Mouse (Mus musculus) brain, embryonic 18.5 days (tissue): ENCODE data around the gene Slc9a8.

Experiments used
- DNase-seq: peaks from one replicate; pipeline ENCODE4 v3.0.0-alpha.2; 2012; ENCODE audit warnings: low read depth, low spot score

Gene Slc9a8

GRCm38 (mm10) chr2:167415970-167416563 is 5.4 kb upstream of the Slc9a8 start:
- no peak for DNase-seq

- DNase-seq = no peak
These were observed 4.5 kb upstream of the Slc9a8 start for GRCm38 (mm10) chr2:167417048-167417447.

- DNase-seq = no peak
These were observed 3.8 kb upstream of the Slc9a8 start for GRCm38 (mm10) chr2:167417694-167418093.

- DNase-seq = no peak
These were observed 2.3 kb upstream of the Slc9a8 start for GRCm38 (mm10) chr2:167419204-167419603.

GRCm38 (mm10) chr2:167420811-167421241 is 686 bp upstream of the Slc9a8 start:
- DNase-seq = no peak

- peak; percentile 70 for DNase-seq
These were observed 598 bp downstream of the Slc9a8 start for GRCm38 (mm10) chr2:167422150-167422470.

- DNase-seq = no peak
These were observed 1.6 kb downstream of the Slc9a8 start for GRCm38 (mm10) chr2:167423031-167423611.

GRCm38 (mm10) chr2:167424040-167424439 is 2.5 kb downstream of the Slc9a8 start:
- DNase-seq = no peak

GRCm38 (mm10) chr2:167424516-167424915 is 3.0 kb downstream of the Slc9a8 start:
- DNase-seq = no peak

GRCm38 (mm10) chr2:167425407-167425806 is 3.9 kb downstream of the Slc9a8 start:
- DNase-seq = no peak

GRCm38 (mm10) chr2:167429596-167429995 is 8.1 kb downstream of the Slc9a8 start:
- no peak for DNase-seq

- no peak for DNase-seq
These were observed 9.4 kb downstream of the Slc9a8 start for GRCm38 (mm10) chr2:167430737-167431417.

- no peak for DNase-seq
These were observed 9.9 kb downstream of the Slc9a8 start for GRCm38 (mm10) chr2:167431418-167431776.

GRCm38 (mm10) chr2:167434570-167434969 is 13.1 kb downstream of the Slc9a8 start:
- no peak for DNase-seq

GRCm38 (mm10) chr2:167435631-167436030 is 14.1 kb downstream of the Slc9a8 start:
- DNase-seq = no peak

GRCm38 (mm10) chr2:167436371-167436770 is 14.9 kb downstream of the Slc9a8 start:
- no peak for DNase-seq

- no peak for DNase-seq
These were observed 17.9 kb downstream of the Slc9a8 start for GRCm38 (mm10) chr2:167439422-167439821.

GRCm38 (mm10) chr2:167443411-167444193 is 22.1 kb downstream of the Slc9a8 start:
- DNase-seq = no peak

- DNase-seq = no peak
These were observed 24.6 kb downstream of the Slc9a8 start for GRCm38 (mm10) chr2:167445911-167446780.

GRCm38 (mm10) chr2:167447207-167447606 is 25.7 kb downstream of the Slc9a8 start:
- no peak for DNase-seq

GRCm38 (mm10) chr2:167447629-167448028 is 26.1 kb downstream of the Slc9a8 start:
- DNase-seq = no peak
